Mouse (Mus musculus) CH12.LX (cell line): Measurements from ENCODE around the gene Zfp827. TPM values are rescaled to one million over a fixed set of nuclear protein-coding genes. Genes with fewer than 3 reads are reported as not detected.

Experiments
- DNase-seq: peaks from one replicate; pipeline ENCODE4 v3.0.0-alpha.2; 2013; ENCODE audit errors: extremely low read depth
- H3K27ac ChIP-seq: 2 replicates; pipeline ENCODE4 v1.5.1; 2012; ENCODE audit warnings: low read depth, mild to moderate bottlenecking, control low read depth, moderate library complexity; ENCODE audit not compliant: insufficient read depth
- H3K27me3 ChIP-seq: replicated peaks from 2 replicates; pipeline ENCODE3; 2012; ENCODE audit warnings: inconsistent platforms
- H3K36me3 ChIP-seq, 2 experiments: replicated peaks in 1 of 2; 2 replicates each; pipeline versions ENCODE3 to v1.6.1; 2012; ENCODE audit warnings: inconsistent platforms in 1 of 2, low read length in 1 of 2, mild to moderate bottlenecking in 1 of 2, mixed read lengths in 1 of 2, moderate library complexity in 1 of 2; ENCODE audit not compliant: control insufficient read depth in 1 of 2, insufficient read depth in 1 of 2
- H3K4me1 ChIP-seq, 2 experiments: 2 replicates each; pipeline ENCODE4 v1.6.1; 2012; ENCODE audit warnings: inconsistent platforms in 1 of 2, moderate library complexity in 1 of 2; ENCODE audit not compliant: insufficient read depth in 2 of 2, control insufficient read depth in 1 of 2
- H3K4me2 ChIP-seq: 2 replicates; pipeline ENCODE4 v1.6.1; 2012; ENCODE audit warnings: low read depth, mild to moderate bottlenecking, control low read depth; ENCODE audit not compliant: poor library complexity, insufficient read depth, severe bottlenecking
- H3K4me3 ChIP-seq, 3 experiments: fragments of 150-350 bp in 1 of 3; sonication (generic) in 1 of 3; replicated peaks in 1 of 3; 2 replicates each; pipeline versions ENCODE3 to v1.5.1; 2011 to 2012; ENCODE audit warnings: low read depth in 2 of 3, low read length in 2 of 3, mild to moderate bottlenecking in 2 of 3, moderate library complexity in 2 of 3, control low read depth in 1 of 3, improper control_type of control experiment in 1 of 3, inconsistent platforms in 1 of 3, mixed read lengths in 1 of 3; ENCODE audit not compliant: poor library complexity in 1 of 3
- H3K79me2 ChIP-seq: replicated peaks from 2 replicates; pipeline ENCODE4 v1.6.1; 2012; ENCODE audit warnings: mild to moderate bottlenecking, moderate library complexity; ENCODE audit not compliant: control insufficient read depth, poor library complexity, insufficient read depth, severe bottlenecking; ENCODE audit errors: extremely low read depth
- H3K9ac ChIP-seq: 2 replicates; pipeline ENCODE4 v1.6.1; 2012; ENCODE audit warnings: low read depth, mild to moderate bottlenecking, control low read depth, moderate library complexity; ENCODE audit not compliant: insufficient read depth
- H3K9me3 ChIP-seq: replicated peaks from 2 replicates; pipeline ENCODE3; 2012; ENCODE audit warnings: low read length, inconsistent platforms, mixed read lengths
- BHLHE40 ChIP-seq: IDR thresholded peaks from 2 replicates; pipeline ENCODE4 v1.6.1; 2011; ENCODE audit warnings: mild to moderate bottlenecking, low read depth, low read length, improper control_type of control experiment
- CHD2 ChIP-seq: IDR thresholded peaks from 2 replicates; pipeline ENCODE4 v1.6.1; 2011; ENCODE audit warnings: low read length, improper control_type of control experiment
- ELF1 ChIP-seq: IDR thresholded peaks from 2 replicates; pipeline ENCODE4 v1.6.1; 2014; ENCODE audit warnings: low read depth, mild to moderate bottlenecking, inconsistent platforms, low read length, improper control_type of control experiment
- ETS1 ChIP-seq: conservative IDR thresholded peaks from 2 replicates; pipeline ENCODE4 v1.6.1; 2012; ENCODE audit warnings: low read depth, mild to moderate bottlenecking, inconsistent platforms, low read length, improper control_type of control experiment, moderate library complexity
- HCFC1 ChIP-seq: IDR thresholded peaks from 2 replicates; pipeline ENCODE4 v1.6.1; 2012; ENCODE audit warnings: low read depth, mild to moderate bottlenecking, inconsistent platforms, low read length, improper control_type of control experiment
- IRF4 ChIP-seq: IDR thresholded peaks from 2 replicates; pipeline ENCODE4 v1.6.1; 2014; ENCODE audit warnings: low read depth, mild to moderate bottlenecking, inconsistent platforms, low read length, improper control_type of control experiment
- JUND ChIP-seq: conservative IDR thresholded peaks from 2 replicates; pipeline ENCODE4 v1.6.1; 2011; ENCODE audit warnings: low read depth, low read length, improper control_type of control experiment
- KAT2A ChIP-seq: IDR thresholded peaks from 2 replicates; pipeline ENCODE4 v1.6.1; 2012; ENCODE audit warnings: low read length, improper control_type of control experiment, inconsistent platforms; ENCODE audit not compliant: insufficient replicate concordance
- MAX ChIP-seq: IDR thresholded peaks from 2 replicates; pipeline ENCODE4 v1.6.1; 2011; ENCODE audit warnings: low read length, improper control_type of control experiment
- MAZ ChIP-seq: IDR thresholded peaks from 2 replicates; pipeline ENCODE4 v1.6.1; 2012; ENCODE audit warnings: low read depth, mild to moderate bottlenecking, inconsistent platforms, low read length, improper control_type of control experiment, moderate library complexity
- MEF2A ChIP-seq: IDR thresholded peaks from 2 replicates; pipeline ENCODE4 v1.6.1; 2014; ENCODE audit warnings: low read depth, mild to moderate bottlenecking, inconsistent platforms, low read length, improper control_type of control experiment, borderline replicate concordance
- MYC ChIP-seq: IDR thresholded peaks from 2 replicates; pipeline ENCODE4 v1.6.1; 2011; ENCODE audit warnings: low read depth, mild to moderate bottlenecking, improper control_type of control experiment, low read length
- NELFE ChIP-seq: IDR thresholded peaks from 2 replicates; pipeline ENCODE4 v1.6.1; 2011; ENCODE audit warnings: low read depth, low read length, improper control_type of control experiment
- NRF1 ChIP-seq: IDR thresholded peaks from 2 replicates; pipeline ENCODE4 v1.6.1; 2014; ENCODE audit warnings: low read depth, mild to moderate bottlenecking, inconsistent platforms, low read length, improper control_type of control experiment, moderate library complexity
- POLR2A ChIP-seq: IDR thresholded peaks from 2 replicates; pipeline ENCODE4 v1.6.1; 2011; ENCODE audit warnings: low read depth, mild to moderate bottlenecking, improper control_type of control experiment, low read length
- POLR2AphosphoS2 ChIP-seq: IDR thresholded peaks from 2 replicates; pipeline ENCODE4 v1.6.1; 2011; ENCODE audit warnings: low read depth, low read length, improper control_type of control experiment
- SMC3 ChIP-seq: IDR thresholded peaks from 2 replicates; pipeline ENCODE4 v1.6.1; 2011; ENCODE audit warnings: low read depth, low read length, improper control_type of control experiment
- TBP ChIP-seq: conservative IDR thresholded peaks from 2 replicates; pipeline ENCODE4 v1.6.1; 2011; ENCODE audit warnings: low read depth, low read length, improper control_type of control experiment
- TCF12 ChIP-seq: IDR thresholded peaks from 2 replicates; pipeline ENCODE4 v1.6.1; 2014; ENCODE audit warnings: low read depth, mild to moderate bottlenecking, inconsistent platforms, low read length, improper control_type of control experiment
- USF1 ChIP-seq: IDR thresholded peaks from 2 replicates; pipeline ENCODE4 v1.6.1; 2014; ENCODE audit warnings: low read depth, mild to moderate bottlenecking, inconsistent platforms, low read length, improper control_type of control experiment
- ZC3H11A ChIP-seq: IDR thresholded peaks from 2 replicates; pipeline ENCODE4 v1.6.1; 2012; ENCODE audit warnings: low read depth, mild to moderate bottlenecking, inconsistent platforms, low read length, improper control_type of control experiment
- ZMIZ1 ChIP-seq: IDR thresholded peaks from 2 replicates; pipeline ENCODE4 v1.6.1; 2012; ENCODE audit warnings: low read depth, mild to moderate bottlenecking, inconsistent platforms, low read length, improper control_type of control experiment
- ZNF384 ChIP-seq: IDR thresholded peaks from 2 replicates; pipeline ENCODE4 v1.6.1; 2012; ENCODE audit warnings: low read depth, low read length, improper control_type of control experiment, inconsistent platforms
- dilution Hi-C: fragments of 300-500 bp; cut with MboI; formaldehyde crosslinking; loops from 2 replicates; pipeline ENCODE4 v1.14.3; 2020; ENCODE audit warnings: low sequenced_read_pairs; ENCODE audit not compliant: extremely low pct_unique_long_range_greater_than_20kb, extremely low pct_ligation_motif_present
- in situ Hi-C: fragments of 300-500 bp; cut with MboI; formaldehyde crosslinking; loops from 3 replicates; pipeline ENCODE4 v1.14.3; 2019; ENCODE audit warnings: low sequenced_read_pairs, low pct_ligation_motif_present, low pct_unique_long_range_greater_than_20kb, mixed read lengths
- polyA plus RNA-seq: library from polyadenylated mRNA; unstranded; fragments of >175 nt; gene quantifications from 2 replicates; pipeline ENCODE4 v1.2.1, GENCODE M21; 2012; ENCODE audit warnings: low read depth; ENCODE audit not compliant: insufficient read length
- total RNA-seq, 2 experiments: library from RNA; depleted of rRNA; stranded (reverse); fragments of 300-350 nt in 1 of 2; fragments of >200 nt in 1 of 2; gene quantifications; 2 replicates each; pipeline ENCODE4 v1.2.3; 2012 to 2014

Zfp827 gene
- 6.8 and 7.8 TPM in 2 replicates for total RNA-seq (2012; rRNA removed)
- total RNA-seq (2014; rRNA removed), result 4.3 and 4.5 TPM in 2 replicates
- 9.0 and 11.1 TPM in 2 replicates for polyA plus RNA-seq

DNA sequence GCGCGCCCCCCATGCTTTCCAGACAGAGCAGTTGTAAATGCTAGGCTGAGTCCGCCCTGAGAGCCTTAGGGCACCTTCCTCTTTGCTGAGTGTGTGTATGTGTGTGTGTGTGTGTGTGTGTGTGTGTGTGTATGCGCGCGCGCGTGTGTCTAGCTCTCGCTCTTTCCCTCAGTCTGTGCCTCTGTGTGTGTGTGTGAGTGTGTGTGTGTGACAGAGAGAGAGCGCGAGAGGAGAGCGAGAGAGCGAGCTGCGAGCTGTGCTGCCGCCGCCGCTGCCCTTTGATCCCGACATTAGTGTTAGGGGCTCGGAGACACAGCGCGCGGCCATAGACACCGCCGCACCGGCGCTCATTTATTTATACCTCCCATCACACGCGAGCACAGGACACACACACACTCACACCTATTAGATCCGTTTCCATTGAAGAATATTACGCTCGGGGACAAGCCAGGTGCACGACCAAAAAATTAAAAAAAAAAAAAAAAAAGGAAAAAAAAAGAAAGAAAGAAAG, at the start of gene Zfp827:
Gene Zfp827, plus strand, starts transcription at position 461 of the 511 bp plus-strand sequence.
- Histone ChIP-seq H3K27me3 (no peaks in the 10 kb centered on the region), H3K9ac (peak within 1 kb of the TSS; percentile 95)
- TF ChIP-seq ZNF384 (peak; percentile 4), ETS1 (no peak), CHD2 (peak; percentile 66; the same call in 1 of the 2 replicates), KAT2A (no peak), MAZ (no peak), TCF12 (peak; percentile 78), NRF1 (peak; percentile 66), HCFC1 (peak; percentile 43; the same call in 1 of the 2 replicates), ZC3H11A (no peak), POLR2A (peak; percentile 61), NELFE (peak; percentile 45; the same call in 1 of the 2 replicates), BHLHE40 (peak; percentile 68; the same call in 1 of the 2 replicates), SMC3 (peak; percentile 13), TBP (peak; percentile 57; the same call in 1 of the 2 replicates), MAX (no peak), ELF1 (0 out of 2 replicates have a peak, but pooled peaks have one; percentile 13), IRF4 (peak; percentile 50; the same call in 1 of the 2 replicates)
- TF ChIP-seq, all 38 proteins: peak for 12
- Histone ChIP-seq H3K27ac (peak within 1 kb of the TSS; percentile 85), H3K9me3 (peaks cover 2% of the 10 kb centered on the region), H3K36me3 (peaks cover 0 to 1% of the 10 kb centered on the region in 2 experiments), H3K4me2 (peak within 1 kb of the TSS; percentile 63), H3K79me2 (peaks cover 39% of the 10 kb centered on the region), H3K4me3 (peak within 1 kb of the TSS; percentile 75 to 95 (median 84)), H3K4me1 (peaks cover 2 to 23% of the 10 kb centered on the region in 2 experiments; a peak in 2 of 4 replicates)
- in situ Hi-C loops (no loop called here), dilution Hi-C loops (no loop called here)
- peak; percentile 77 for DNase-seq

DNA sequence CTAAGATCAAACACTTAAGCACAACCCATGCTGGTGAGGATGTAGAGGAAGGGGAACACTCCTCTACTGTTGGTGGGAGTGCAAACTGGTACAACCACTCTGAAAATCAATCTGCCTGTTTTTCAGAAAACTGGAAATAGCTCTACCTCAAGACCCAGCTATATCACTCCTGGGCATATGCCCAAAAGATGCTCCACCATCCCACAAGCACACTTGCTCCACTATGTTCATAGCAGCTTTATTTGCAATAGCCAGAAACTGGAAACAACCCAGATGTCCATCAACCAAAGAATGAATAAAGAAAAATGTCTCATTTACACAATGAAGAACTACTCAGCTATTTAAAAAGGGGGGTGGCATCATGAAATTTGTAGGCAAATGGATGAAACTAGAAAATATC, 23.9 kb upstream of the Zfp827 start:
- Histone ChIP-seq H3K9me3 (no peaks in the 10 kb centered on the region), H3K27ac (no peak overlapping the region), H3K4me3 (no peak overlapping the region), H3K79me2 (no peaks in the 10 kb centered on the region), H3K36me3 (no peaks in the 10 kb centered on the region), H3K27me3 (no peaks in the 10 kb centered on the region), H3K4me2 (no peak overlapping the region), H3K4me1 (no peaks in the 10 kb centered on the region), H3K9ac (no peak overlapping the region)
- dilution Hi-C loops, result no loop called here
- in situ Hi-C loops, result no loop called here
- TF ChIP-seq TBP (no peak), ZMIZ1 (no peak), CHD2 (no peak), MYC (no peak), POLR2AphosphoS2 (no peak), MEF2A (no peak), JUND (no peak), MAX (no peak), USF1 (no peak), HCFC1 (no peak), ZNF384 (no peak)
- no peak for DNase-seq
